Mouse (Mus musculus): ENCODE results near the gene Bend7.

- TF ChIP-seq CTCF (IDR thresholded peaks at IDR 0.05; ENCODE audit: low read depth, low read length) = no peak
- TF ChIP-seq POLR2A (IDR thresholded peaks at IDR 0.05; ENCODE audit: extremely low read depth, insufficient read depth, low read length) = no peak
Measured at GRCm38 (mm10) chr2:4829489-4830065, 111.9 kb downstream of the Bend7 start.
